Mouse (Mus musculus) urinary bladder, postnatal 0 days (tissue): ENCODE measurements around the gene C2cd2l. TPM values are rescaled to one million over a fixed set of nuclear protein-coding genes. Genes with fewer than 3 reads are reported as not detected.

Experiments used
- microRNA-seq: library from miRNA; unstranded; fragments of <30 nt; microRNA quantifications from one replicate; pipeline ENCODE4, GENCODE M21; 2016
- polyA plus RNA-seq: library from polyadenylated mRNA; unstranded; fragments of >200 nt; fragmentation: Nextera tagmentation; extraction: Ambion mirVana; gene quantifications from 2 replicates; pipeline ENCODE4 v1.2.1, GENCODE M21; 2015

The C2cd2l gene
- polyA plus RNA-seq: 9.5 and 10.0 TPM in 2 replicates

DNA sequence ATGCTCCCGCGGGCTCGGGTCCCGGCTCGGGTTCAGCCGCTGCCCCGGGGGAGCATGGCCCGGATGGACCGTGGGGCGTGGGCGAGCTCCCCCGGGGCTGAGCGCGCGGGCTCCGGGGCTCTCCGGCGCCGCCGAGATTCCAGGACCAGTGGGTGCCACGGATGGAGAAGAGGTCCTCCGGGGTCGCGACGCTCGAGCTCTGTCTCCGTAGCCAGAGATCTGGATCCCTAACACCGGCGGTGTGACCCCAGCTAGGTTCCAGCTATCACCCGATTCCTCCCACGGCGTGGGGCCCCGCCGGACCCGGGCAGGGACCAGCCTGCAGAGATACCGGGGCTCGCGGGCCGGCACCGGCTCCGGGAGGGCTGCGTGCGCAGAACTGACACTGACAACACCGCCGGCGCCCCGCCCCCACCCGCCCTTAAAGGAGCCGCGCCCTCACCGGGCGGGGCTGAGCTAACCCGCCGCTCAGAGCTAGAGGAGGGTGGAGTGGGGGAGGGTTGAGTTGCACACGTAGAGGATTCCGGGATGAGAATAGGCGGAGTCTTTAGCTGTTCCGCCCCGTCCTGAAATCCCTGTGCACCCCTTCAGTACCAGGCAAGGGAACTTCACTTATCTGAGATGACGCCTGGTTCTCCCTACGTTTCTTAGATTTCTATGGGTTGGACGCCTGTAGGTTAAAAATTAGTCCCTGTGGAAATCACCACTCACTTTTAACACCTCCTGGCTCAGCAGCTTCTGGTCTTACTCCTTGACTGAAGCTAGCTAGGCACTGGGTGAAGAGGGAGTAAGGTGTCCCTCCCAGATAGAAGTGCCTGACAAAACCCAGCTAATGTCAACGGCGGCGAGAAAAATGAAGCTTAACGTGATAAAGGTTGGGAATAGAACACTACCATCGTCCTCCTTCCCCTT lies at the start of gene C2cd2l:
C2cd2l (minus strand) TSS at position 399 of the 912 bp plus-strand sequence.

DNA sequence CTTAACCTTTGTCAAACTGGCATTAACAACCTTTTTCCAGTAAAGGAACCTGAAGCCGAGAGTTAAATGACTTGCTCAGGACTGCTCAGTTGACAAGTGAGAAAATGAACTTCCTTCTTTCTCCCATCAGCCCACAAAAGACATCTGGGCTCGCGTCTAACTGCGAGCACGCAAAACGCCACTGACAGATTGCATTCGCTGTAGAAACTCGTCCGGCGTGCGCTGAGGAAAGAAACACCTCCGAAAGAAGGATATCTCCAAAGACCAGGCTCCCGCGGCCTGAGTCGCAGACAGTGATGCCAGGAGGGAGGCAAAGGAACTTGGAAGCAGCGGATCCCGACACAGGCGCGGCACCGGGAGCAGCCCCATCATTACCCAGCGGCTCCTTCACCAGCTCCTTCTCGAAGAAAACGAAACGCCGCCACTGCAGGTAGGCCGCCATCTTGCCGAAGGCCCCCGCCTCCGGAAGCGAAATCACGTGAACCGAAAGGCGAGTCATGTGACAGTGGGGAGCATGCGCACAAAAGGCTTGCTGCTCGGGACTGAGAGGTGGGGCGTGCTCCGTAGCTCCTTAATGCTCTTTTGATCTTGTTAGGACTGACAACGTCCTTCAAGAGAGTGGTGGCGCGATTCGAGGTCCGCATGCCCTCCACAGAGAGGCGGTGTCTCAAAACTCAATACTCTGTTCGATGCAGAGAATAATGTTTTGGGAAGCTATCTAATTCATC lies 41.3 kb upstream of the C2cd2l start, which contains the start of gene Vps11:
Vps11 (minus strand) TSS at position 481 of the 728 bp plus-strand sequence.

DNA sequence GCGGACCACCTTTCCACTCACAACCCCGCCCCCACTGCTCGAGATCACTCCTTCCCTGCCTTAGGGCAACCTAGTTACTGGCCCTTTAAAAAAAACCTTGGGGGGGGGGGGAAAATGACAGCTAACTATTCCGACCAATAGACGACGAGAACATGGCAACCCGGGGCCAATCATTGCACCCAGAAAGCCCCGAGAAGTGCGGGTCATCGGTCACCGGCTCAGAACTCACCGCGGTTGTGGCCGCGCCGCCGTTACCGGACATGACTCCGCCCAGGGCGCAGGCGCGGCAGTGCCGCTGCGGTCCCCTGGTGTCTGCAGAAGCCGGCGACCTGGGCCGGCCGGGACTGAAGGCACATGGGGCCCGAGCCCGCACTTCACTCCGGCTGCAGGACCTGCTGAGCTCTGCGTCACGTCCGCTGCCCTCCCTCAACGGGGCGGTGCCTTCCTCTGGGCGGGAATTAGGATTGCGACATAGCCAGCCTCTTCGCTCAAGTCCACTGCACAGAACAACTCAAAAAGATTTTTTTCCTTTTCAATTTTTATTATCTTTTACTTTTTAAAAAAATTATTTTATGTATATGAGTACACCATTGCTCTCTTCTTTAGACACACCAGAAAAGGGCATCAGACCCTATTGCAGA lies 23.8 kb upstream of the C2cd2l start, which contains the start of gene Hmbs:
Hmbs (minus strand) TSS at position 448 of the 641 bp plus-strand sequence.

DNA sequence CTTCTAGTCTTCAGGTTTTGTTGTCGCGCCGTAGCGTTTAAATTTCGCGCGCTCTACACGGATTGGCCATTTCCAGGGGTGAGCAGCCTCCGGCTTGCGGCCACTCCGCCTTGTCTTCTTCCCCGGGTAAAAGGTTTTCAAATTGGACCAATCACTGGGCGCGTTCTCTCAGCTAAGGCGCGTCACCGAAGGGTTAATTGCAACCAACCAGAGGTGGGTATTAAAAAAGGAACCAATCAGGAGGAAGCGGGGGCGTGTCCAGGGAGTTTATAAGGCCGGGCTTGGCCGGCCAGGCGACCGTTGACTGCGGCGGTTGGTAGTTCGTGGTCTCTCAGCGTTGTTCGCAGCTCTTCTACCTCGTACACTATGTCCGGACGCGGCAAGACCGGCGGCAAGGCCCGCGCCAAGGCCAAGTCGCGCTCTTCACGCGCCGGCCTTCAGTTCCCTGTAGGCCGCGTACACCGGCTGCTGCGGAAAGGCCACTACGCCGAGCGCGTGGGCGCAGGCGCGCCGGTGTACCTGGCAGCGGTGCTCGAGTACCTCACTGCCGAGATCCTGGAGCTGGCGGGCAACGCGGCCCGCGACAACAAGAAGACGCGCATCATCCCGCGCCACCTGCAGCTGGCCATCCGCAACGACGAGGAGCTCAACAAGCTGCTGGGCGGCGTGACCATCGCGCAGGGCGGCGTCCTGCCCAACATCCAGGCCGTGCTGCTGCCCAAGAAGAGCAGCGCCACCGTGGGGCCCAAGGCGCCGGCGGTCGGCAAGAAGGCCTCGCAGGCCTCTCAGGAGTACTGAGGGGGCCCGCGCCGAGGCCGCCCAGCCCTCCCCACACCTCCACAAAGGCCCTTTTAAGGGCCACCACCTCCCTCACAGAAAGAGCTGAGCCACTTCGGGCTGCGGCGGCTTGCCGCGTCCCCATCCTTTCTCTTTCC lies 14.6 kb upstream of the C2cd2l start, which contains the start of gene H2afx:
H2afx (plus strand) TSS at position 299 of the 935 bp plus-strand sequence.

DNA sequence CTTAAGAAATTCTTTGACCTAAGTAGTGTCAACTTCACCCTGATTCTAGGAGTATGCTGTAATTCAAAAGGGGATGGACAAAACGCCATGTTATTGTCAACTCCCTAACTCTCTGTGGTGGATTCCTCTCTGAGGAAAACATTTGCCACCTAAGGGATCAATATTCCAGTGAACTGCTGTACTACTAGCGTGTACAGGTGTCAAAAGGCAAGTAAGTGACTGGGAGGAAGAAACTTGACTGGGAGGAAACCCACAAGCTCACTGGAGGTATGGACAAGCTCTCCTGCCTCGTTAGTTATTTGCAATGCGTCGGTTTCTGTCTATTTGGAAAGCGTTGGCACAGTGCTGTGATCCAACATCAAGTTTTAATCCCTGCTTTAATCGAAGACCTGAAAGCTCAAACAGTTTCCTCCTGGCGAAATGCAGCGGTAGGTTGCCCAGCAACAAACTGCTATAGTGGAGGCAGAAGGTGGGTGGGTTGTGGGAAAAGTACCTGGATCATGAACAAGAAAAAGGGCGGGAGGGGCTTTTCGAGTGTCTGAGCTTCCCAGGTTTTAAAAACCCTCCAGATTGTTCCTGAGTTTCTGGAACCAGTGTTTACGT lies 5.8 kb upstream of the C2cd2l start, which contains the start of gene Dpagt1:
Dpagt1 (plus strand) TSS at position 252 of the 603 bp plus-strand sequence.

DNA sequence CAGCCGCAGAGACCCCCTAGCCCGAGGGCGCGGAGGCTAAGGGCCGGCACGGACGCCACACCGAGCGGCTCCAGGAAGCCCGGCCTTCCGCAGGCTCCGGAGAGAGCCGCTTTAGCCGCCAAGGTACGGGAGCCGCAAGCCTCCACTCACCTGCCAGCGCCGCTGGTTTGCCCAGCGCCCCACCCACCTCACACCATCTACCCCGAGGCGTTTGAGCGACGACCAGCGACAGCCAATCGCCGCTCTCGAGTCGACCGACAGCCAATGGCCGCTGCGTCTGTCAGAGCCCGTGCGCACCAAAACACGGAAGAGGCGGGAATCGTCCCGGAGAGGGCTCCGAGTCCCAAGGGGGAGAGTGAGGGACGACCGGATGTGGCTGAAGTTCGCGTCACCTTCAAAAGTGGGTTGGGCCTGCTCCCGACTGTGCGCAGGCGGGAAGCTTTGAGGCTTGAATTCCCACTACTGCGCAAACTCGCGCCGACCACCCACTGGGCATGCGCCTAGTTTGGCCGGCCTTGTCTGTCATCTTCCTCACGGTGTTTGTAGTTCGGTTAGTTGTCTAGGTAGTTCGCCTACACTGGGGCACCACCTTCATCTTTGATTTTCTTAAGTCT lies 14.5 kb downstream of the C2cd2l start, which contains the start of gene Hinfp:
Hinfp (minus strand) TSS at position 206 of the 614 bp plus-strand sequence.

DNA sequence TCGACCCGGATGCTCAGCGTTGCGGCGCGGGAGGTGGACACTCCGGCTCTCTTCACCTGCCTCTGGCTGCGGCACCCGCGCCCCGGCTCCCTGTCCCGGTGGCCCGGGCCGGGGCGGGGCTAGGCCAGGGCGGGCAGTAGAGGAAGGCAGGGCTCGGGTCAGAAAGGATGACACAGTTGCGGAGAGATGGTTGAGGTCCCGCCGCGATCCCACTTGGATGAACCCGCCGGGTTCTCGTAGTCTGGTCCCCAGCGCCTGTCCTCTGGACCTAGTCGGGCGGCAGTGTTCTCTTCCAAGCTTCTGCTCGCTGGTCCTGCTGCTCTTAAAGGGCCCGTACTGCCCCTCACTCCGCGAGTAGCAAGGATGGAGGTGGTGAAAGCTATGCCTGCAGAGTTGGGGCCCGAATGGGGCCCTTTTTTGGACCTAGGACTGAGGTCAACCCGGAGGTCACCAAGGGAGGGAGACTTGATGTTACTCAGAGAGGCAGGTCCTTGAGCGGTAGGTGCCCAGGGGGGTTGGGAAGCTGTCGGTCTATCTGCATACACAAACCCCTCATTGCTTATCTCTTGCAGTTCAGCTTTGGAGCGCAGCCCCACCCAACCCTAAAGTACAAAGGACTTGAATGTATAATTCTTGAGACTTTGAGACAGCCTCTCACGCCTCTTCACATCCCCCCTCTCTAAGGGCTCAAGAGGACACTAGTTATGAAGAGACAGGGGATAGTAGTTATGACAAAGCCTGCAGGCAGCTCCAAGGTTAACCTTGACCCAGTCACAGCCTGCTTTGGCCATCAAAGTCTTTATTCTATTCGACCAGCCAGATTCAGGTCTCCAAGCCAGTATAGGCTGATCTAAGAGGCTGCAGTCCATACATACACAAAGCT lies 31.8 kb downstream of the C2cd2l start, which contains the start of gene Abcg4:
Abcg4 (minus strand) TSS at position 540 of the 883 bp plus-strand sequence.

DNA sequence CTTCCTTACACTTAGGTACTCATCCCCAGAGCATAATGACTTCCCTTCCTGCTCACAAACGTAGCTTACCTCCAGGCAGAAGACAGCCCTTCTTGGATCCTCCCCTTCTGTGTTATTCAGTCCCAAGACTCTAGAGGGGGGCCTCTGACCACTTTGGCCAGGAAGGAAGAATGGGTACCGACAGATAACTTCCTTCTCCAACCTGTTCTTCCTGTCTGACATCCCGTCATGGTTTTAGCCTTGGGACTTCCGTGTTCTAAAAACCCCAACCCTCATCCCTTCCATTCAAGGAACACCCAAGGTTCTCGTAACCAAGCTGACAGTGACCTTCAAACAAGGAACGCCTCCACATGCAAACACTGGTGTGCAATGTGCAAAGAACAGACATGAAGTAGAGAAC lies 51.7 kb downstream of the C2cd2l start, which contains the start of gene Nlrx1:
Nlrx1 (minus strand) TSS at position 168 of the 400 bp plus-strand sequence.

Small RNAs within 50 kb of the gene (microRNA-seq; reads per million reads assigned to microRNA genes)
- gene Gm44335: not detected

Other genes with a start within 250 kb of the C2cd2l start
- gene Mfrp, start 218.6 kb downstream of the C2cd2l start, polyA plus RNA-seq: not detected in 2 replicates
- gene C1qtnf5, start 213.0 kb downstream of the C2cd2l start, polyA plus RNA-seq: 7.2 and 7.8 TPM in 2 replicates
- not detected in 2 replicates for gene Gm49380, start 206.8 kb downstream of the C2cd2l start, polyA plus RNA-seq
- gene Rnf26, start 206.8 kb downstream of the C2cd2l start, polyA plus RNA-seq: 27.9 and 28.3 TPM in 2 replicates
- 88.6 and 96.6 TPM in 2 replicates for gene Mcam, start 185.8 kb downstream of the C2cd2l start, polyA plus RNA-seq
- 7.7 and 7.9 TPM in 2 replicates for gene Cbl, start 86.2 kb downstream of the C2cd2l start, polyA plus RNA-seq
- not detected in 2 replicates for gene Ccdc153, start 79.6 kb downstream of the C2cd2l start, polyA plus RNA-seq
- gene Pdzd3, start 68.8 kb downstream of the C2cd2l start, polyA plus RNA-seq: not detected in 2 replicates
- 11.7 and 13.2 TPM in 2 replicates for gene Nlrx1, start 51.7 kb downstream of the C2cd2l start, polyA plus RNA-seq
- gene Abcg4, start 31.7 kb downstream of the C2cd2l start, polyA plus RNA-seq: 1.2 and 1.5 TPM in 2 replicates
- 9.8 and 10.6 TPM in 2 replicates for gene Hinfp, start 14.6 kb downstream of the C2cd2l start, polyA plus RNA-seq
- gene Dpagt1, start 5.7 kb upstream of the C2cd2l start, polyA plus RNA-seq: 20.0 and 21.4 TPM in 2 replicates
- gene H2afx, start 14.4 kb upstream of the C2cd2l start, polyA plus RNA-seq: 62.3 and 83.5 TPM in 2 replicates
- gene Hmbs, start 23.9 kb upstream of the C2cd2l start, polyA plus RNA-seq: 55.1 and 55.2 TPM in 2 replicates
- gene Vps11, start 41.4 kb upstream of the C2cd2l start, polyA plus RNA-seq: 14.4 and 16.1 TPM in 2 replicates
- 10.8 and 13.7 TPM in 2 replicates for gene Hyou1, start 59.2 kb upstream of the C2cd2l start, polyA plus RNA-seq
- gene Slc37a4, start 76.6 kb upstream of the C2cd2l start, polyA plus RNA-seq: 10.6 and 11.6 TPM in 2 replicates
- 1,915 and 2,054 TPM in 2 replicates for gene Rps25, start 86.9 kb upstream of the C2cd2l start, polyA plus RNA-seq
- 76.5 and 84.1 TPM in 2 replicates for gene Trappc4, start 87.3 kb upstream of the C2cd2l start, polyA plus RNA-seq
- gene Ccdc84, start 98.3 kb upstream of the C2cd2l start, polyA plus RNA-seq: 12.5 TPM in 2 replicates
- not detected in 2 replicates for gene Foxr1, start 120.9 kb upstream of the C2cd2l start, polyA plus RNA-seq
- 661 and 670 TPM in 2 replicates for gene Upk2, start 134.7 kb upstream of the C2cd2l start, polyA plus RNA-seq
- 6.9 and 7.5 TPM in 2 replicates for gene Bcl9l, start 162.5 kb upstream of the C2cd2l start, polyA plus RNA-seq
- gene Cxcr5, start 241.6 kb upstream of the C2cd2l start, polyA plus RNA-seq: 0.13 and 0.19 TPM in 2 replicates